Mouse (Mus musculus): ENCODE data around the gene Gm28043.
A peak's percentile ranks its signal among the peaks of the same experiment; 100 is the strongest.

Gm28043 gene

DNA sequence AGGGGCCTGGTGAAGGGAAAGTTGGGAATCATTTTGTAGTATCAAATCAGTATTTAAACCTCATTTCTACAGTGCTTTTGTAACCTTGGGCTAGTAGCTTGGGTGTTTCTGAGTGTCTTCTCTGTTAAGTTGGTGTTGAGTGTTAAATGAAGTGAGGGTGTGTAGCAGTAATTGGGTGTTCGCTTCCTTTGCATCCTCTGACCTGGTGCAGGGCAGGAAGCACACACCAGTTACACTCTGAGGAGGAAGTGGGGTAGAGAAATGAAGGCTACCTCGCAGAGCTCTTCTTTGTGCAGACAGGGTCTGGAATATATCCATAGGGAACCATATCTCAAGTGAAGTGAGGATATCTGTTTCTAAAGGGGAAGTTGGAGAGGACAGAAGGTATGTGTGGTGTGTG lies 66.2 kb downstream of the Gm28043 start:
- DNase-seq (ENCODE audit: low spot score) = no peak

DNA sequence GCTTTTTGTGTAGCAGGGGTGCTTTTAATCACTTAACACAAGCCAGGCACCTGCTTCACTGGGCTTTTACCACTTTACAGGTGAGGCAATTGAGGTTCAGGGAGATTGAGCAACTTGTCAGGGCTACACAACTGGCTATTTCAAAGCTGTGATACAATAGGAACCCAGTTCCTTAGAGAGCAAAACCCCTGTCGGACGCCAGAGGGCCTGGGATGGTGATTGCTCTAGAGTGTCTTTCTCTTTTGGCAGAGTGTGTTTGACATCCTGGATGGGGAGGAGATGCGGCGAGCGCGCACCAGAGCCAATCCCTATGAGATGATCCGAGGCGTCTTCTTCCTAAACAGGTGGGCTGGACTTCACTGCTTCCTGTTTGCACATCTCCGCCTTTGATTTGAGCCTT lies 67.0 kb downstream of the Gm28043 start:
- no peak for DNase-seq (ENCODE audit: low spot score)

DNA sequence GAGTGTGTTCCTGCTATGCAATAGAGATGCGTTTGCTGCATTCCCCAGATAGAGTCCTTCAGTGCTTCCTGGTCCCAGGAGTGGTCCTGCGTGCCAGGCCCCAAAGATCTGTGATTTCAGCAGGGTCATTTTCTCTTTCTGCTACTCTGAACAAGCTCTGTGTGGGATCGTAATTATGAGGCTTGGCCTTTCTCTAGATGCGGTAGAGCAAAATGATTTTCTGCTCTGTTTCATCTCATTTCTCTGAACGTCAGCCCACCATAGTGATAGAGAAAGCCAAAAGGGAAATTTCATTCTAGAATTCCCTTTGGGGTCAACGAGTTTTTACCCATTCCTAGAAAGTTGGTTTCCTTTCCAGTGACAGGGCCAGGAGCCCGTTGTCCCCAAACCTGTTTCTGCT lies 67.6 kb downstream of the Gm28043 start:
- DNase-seq (ENCODE audit: low spot score) = no peak

DNA sequence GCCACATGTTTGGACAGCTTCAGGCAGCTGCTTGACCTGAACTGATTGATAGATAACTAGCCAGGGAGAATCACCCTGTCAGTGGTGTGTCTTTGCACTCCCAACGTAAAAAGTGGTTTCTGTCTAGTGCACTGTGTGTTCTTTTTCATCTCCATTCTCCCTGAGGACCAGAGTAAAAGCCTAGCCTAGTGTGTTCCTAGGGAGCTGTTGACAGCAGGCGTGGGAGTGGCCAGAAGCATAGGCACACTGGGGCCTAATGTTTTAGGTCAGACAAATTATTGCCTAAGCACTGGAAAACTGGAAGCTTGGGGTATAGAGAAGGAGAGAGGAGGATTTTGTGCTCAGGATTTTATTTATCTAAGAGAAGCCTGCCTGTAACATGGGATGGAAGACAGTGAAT lies 68.5 kb downstream of the Gm28043 start:
- no peak for DNase-seq (ENCODE audit: low spot score)

DNA sequence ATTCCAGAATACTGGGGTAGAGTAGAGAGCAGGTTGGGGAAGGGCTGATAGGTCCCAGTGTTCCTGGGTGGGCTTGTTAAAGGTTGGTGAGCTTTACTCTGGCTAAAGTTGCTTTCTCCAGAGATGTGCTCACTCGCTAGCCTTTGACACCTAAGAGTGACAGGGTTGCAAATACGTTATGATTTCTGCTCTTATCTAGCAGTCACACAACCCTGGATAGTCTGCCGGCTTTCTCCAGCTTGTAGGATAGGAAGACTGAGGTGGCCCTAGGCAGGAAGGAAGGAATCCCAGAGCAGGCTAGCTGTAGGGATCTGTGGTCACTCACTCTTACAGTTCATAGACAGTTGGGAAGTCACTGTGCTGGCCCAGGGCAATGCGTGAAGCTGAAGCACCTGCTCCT lies 69.6 kb downstream of the Gm28043 start:
- DNase-seq (ENCODE audit: low spot score) = no peak

DNA sequence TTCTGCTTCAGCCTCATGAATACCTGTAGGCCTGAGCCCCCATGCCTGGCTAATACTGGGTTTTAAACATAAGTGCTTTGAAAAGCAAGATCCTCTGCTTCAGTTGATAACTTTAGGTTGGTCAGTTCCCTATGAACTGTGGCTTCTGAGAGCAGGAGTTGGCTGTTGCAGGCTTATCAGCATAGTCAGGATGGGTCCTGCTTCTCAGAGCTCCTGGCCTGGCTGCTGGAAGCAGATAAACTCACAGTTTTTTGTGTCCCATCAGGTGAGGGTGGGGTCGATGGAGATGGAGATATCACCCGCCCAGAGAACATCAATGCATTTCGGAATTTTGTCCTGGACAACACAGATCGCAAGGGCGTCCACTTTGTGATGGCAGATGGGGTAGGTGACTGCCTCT lies 72.1 kb downstream of the Gm28043 start:
- DNase-seq (ENCODE audit: low spot score) = no peak

DNA sequence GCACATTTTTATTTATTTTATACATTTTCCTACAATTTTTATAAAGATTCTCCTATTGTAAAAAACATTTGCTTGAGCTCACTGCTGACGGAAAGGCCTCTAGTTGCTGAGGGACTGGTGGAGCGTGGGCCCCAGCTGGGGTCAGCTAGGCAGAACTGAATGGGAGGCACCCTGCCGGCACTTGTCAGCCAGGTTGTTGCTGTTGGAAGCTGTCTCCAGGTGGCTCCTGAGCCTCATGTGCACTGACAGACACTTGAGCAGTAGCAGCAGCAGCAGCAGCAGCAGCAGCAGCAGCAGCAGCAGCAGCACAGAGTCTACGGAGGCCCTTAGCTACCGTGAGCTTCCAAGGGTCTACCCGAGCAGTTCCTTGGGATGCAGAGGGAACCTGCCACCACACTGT lies 72.7 kb downstream of the Gm28043 start:
- no peak for DNase-seq (ENCODE audit: low spot score)

DNA sequence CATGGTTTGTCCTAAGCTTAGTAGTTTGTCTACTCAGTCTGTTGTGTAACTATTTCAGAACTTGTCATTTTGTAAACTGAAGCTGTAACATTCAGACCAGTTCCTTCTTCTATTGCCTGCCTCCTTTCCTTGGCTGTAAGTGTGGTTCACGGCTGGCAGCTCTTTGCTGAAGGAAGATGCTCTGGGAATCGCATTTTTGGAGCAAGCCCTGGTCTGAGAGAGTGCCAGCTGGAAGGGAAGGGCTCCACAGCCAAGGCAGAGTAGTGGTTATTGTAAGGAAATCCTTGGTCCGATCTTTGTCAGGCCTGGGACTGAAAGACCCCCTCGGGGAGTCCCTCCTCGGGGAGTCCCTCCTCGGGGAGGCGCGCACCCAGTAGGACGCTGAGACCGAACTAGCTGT lies 73.9 kb downstream of the Gm28043 start:
- DNase-seq (ENCODE audit: low spot score) = no peak

DNA sequence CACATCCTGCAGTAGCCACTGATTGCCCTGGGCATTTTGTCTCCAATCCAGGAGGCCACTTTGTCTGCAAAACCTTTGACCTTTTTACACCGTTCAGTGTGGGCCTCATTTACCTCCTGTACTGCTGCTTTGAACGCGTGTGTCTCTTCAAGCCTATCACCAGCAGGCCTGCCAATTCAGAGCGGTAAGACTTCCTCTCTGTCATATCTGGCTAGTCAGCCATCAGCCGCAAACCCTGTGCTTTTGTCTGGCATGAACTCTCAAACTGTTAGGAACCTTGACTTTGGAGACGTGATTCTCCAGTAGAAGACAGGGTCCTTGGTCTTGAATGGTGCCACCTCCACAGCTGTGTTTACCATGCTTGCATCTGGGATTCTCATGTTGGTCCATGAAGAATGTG lies 75.6 kb downstream of the Gm28043 start:
- DNase-seq (ENCODE audit: low spot score) = no peak

DNA sequence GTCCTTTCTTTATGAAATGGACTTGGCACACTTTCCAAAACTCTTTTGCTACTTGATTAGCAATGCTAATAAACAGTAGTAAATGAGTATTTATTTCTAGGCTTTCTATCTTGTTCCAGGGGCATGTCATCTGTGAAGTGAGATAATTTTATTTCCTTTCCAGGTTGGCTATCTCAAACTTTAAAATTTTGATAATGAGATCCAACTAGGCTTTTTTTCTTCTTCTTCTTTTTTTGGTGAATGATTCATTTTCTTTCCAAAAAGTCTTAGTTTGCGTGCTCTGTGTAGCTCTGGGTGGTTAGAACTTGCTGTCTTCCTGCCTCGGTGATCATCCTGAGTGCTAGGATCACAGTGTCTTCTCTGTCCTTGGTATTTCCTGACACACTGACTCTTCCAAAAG lies 78.2 kb downstream of the Gm28043 start:
- DNase-seq (ENCODE audit: low spot score) = no peak

DNA sequence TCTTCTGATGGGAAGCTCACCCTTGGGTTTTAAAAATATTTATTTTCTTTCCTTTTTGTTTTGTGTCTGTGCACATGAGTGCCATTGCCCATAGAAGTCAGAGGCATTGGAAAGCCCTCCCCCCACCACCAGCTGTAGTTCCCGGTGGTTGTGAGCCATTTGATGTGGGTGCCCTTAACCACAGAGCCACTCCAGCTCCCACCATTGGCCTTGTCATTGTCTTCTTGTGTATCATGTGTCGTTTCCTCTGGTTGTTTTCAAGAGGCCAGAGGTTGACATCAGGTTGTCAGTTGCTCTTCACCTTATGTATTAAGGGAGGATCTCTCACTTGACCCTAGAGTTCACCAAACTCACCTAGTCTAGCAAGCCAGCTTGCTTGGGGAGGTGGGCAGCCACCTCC lies 78.9 kb downstream of the Gm28043 start:
- DNase-seq (ENCODE audit: low spot score) = no peak

DNA sequence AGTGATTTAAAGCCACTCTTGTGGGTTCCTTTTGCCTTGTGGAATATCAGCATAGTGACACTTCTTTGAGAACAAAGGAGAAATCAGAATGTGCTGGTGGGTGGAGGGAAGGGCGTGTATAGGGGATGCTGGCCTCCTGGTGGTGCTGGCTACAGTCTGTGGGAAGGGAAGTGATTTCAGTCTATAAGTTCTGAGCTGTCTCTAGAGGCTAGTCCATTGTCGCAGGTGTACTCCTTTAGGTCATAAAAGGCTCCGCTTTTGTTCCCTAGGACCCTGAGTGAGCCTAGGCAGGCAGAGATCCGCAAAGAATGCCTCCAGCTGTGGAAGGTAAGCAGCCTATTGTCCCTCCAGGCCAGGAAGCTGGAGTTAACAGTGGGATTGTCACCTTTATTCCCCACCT lies 79.8 kb downstream of the Gm28043 start:
- DNase-seq (ENCODE audit: low spot score) = no peak

DNA sequence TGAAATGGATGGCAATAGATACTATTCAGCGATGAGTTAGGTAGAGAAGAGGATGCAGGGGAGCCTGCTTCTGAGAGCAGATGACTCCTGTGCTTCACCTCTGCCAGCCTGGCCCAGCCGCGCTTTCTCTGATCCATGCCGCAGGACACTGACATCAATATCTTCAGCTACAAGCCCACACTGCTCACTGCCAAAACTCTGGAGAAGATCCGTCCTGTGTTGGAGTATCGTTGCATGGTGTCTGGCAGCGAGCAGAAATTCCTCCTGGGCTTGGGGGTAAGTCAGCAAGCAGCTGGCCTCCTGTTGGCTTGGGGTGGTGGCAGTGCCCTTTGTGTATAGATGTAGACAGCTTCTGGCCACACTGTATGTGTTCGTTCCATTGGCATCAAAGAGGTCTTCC lies 82.3 kb downstream of the Gm28043 start:
- no peak for DNase-seq (ENCODE audit: low spot score)

DNA sequence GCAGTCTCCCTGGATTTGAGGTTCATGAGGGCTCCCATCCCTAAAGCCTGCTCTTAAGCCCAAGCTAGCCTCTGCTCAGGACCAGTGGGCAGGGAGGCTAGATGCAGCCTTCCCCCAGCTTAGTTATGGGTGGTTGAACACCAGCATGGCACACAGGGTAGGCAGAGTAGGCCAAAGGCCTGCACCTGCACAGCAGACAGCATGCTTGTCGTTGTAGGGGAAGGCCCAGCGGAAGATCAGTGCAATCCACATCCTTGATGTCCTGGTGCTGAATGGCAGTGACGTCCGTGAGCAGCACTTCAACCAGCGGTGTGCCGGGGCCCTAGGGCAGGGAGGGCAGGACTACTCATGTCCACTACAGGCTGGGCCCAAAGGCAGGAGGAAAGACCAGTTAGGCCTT lies 83.7 kb downstream of the Gm28043 start:
- DNase-seq (ENCODE audit: low spot score) = no peak

DNA sequence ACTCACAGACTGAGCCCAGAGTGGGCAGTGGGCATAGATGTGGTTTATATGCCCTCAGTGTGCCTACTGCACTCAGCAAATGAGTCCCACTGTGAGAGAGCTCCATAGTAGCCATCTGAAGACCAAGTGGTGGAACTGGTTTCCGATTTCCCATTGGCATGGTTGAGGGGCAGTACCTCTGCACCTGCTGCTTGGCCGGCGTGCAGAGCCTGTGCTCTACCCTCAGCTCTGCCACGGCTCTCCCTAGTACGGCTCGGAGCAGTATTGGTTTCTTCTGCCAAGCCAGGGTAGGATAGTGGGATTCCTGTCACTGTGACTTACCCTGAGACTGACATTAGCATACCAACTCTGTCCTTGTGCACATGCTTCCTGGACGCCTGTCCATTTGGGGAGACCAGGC lies 85.9 kb downstream of the Gm28043 start:
- DNase-seq (ENCODE audit: low spot score) = no peak

DNA sequence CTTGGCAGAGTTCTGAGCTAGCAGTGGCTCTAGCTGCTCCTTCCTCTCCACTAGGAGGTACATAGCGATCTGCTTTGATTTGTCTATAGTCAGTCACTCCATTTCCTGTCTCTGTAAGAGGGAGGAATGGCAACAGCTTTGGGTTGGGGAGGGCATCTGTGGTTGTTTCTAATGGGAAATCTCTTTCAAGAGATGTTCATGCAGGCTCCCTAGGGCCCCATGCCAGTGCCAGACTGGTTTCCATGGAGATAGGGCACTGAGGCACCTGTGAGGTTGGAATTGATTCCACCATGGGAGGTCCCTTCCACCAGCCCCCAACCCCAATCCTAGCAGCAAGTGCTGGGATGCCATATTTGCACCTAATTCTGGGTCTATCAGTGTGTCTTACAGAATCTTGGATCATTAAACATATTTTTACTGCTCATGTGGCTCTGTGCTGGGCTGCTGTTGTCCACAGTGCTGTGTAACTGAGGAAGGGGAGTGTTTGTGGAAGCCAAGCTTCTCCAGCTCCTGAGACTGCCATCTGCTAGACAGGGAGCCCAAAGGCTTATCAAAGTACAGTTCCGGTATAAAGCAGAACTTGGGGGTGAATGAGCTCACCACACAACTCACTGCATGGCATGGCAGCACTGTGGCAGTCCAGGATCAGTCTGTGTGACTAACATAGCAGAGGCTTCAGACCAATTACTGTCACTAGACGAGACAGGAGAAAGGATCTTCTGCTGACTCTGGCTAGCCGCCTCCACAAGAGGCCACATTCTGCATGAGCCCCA lies 88.4 kb downstream of the Gm28043 start:
- DNase-seq (ENCODE audit: low spot score) = peak; percentile 52

DNA sequence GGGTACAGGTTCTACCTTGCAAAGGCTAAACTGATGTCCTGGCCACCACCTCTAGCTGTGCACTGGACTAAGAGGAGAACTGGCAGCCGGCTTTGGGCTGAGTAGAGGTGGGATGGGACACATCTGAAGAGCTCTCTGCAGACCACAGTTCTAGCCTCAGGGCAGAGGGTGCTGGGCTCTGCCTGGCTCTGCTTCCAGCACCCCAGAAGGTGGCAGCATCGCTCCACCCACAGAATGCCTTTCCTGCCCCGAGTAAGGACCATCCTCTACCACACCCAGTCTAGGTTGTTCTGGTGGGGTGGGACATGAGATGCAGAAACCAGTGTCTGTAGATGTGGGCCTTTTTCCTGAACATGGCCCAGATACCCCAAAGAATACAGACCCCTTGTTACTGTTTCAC lies 90.1 kb downstream of the Gm28043 start:
- no peak for DNase-seq (ENCODE audit: low spot score)

DNA sequence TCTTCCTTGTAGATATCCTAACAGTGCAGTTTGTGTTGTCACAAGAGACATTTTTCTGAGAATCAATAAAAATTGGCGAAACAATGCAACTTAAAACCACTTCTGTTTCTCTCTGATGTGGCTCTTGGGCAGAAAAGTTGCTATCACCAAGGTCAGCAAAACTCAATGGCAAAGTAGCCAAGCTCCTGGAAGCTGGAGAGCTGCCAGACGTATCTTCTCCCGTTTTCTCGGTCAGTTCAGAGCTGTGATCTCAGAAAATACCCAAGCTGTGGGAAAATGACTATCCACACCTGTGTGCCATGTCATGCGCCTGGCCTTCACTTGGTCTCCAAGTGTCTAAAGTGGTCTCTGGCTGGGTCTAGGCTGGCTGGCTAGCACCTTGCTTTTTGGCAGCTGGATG lies 91.2 kb downstream of the Gm28043 start:
- no peak for DNase-seq (ENCODE audit: low spot score)

DNA sequence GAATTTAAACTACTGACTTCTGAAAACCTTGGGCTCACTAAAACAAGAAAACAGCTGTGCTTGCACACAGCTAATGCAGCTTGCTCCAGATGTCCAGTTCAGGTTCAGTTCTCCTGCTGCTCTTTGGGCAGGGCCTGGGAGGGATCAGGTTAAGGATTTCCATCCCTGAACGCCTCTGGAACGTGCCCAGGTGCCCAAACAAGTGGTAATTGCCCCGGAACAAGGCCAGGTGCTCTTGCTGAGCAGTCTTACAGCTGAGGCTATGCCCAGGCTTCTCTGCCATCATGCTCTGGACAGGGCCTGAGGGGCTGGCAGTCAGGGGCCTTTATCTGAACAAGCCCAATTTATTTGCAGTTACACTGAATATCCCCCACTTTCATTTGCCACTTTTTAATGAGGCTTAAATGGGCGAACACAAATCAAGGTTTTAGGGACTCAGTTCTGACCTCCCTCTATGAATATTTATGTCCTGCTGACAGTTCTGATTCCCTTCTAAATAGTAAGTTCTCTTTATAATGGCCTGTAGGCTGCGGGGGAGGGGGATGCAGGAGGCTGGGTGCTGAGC lies 92.4 kb downstream of the Gm28043 start:
- no peak for DNase-seq (ENCODE audit: low spot score)

DNA sequence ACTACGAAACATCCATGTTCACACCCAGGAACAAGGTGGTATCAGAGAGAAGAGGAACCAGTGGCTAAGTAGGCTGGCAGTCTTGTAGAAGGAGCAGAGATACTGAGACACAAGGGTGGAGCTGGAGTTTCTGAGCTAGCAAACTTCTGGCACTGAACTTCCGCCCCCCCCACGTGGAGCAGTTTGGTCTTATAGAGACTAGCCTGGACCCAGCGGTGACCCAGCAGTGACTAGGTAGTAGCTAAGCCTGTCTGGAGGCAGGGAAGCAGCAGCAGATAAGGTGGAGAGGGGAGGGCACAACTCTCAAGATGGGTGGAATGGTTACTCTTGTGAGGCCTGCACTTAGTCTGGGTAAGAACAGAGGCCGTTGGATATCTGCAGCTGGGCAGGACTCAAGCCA lies 94.1 kb downstream of the Gm28043 start:
- DNase-seq (ENCODE audit: low spot score) = no peak

DNA sequence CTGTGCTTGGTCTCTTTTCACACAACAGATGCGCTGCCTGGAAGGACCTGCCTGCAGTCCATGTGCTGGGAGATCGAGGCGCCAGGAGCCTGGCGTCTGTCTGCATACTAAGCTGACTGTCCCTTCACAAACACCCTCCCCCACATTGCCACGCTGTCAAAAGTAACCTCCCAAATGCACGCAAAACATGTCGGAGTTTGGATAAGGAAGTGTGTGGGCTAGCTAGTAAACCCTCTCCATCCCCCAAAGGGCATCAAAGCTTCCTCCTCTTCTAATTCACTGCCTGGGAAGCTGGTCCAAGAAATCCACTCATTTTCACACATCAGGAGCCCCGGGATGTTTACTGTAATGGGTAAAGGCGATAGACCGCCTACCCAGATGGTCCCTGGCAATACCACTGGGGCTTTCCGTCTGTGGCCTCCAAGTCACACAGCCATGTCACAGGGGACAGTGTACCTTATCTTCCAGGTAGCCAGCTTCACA lies 95.9 kb downstream of the Gm28043 start:
- DNase-seq (ENCODE audit: low spot score) = no peak

DNA sequence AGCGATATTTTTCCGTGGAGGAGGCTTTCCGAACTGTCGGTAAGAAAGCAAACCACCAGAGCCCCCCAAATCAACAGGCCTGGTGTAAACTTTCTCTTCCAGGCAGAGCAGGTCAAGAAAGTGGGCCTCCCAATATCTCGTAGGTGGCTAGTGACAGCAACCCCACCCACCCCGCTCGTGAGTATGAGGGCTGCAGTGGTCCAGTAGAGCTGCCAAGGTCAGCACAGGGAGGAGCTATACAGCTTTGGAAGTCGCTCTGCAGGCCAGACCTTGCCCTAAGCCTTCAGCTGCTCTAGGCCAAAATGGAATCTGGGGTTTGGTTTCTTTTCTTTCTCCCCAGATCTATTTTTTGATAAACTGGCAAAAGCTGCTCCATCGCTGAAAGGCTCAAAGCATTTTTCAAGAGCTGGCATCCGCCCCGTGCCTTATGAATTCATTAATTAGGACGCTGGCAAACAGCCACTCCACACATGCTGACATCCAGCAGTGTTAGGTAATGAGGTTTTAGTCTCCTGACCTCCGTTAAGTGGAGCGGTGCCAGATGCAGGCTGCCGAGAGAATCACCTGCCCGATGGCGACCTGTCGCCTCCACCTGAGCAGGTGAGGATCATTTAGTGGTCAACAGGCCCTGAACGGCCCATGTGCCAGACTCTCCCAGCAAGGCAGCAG lies 96.5 kb downstream of the Gm28043 start:
- no peak for DNase-seq (ENCODE audit: low spot score)

DNA sequence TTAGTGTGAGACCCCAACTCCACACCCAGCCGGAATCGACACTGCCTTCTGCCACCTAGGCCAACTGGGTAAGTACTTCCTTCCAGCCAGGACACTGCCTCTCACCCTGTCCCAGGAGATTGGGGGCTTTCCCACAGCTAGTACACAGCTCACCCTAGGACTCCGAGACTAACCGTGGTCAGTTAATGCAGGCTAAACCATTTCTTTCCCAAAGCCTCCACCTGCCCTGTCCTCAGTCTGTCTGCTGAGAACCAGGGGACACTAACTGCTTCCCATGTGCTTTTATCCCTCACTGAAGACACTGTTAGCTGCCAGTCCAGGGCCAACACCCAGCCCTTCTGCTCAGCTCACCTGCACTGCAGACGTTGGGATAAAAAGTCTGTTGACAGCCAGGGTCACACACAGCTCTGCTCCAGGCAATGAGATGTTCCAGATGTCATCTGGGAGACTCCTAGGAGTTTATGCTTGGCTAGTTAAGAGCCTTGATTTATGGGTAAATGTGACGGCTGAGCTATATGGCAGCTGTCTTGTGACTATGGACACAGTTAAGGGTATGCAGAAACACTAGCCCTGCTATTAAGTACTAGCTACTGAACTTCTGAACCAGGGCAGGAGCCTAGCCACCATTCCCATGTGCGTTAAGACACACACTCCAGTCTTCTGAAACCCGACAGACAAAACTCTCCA lies 97.2 kb downstream of the Gm28043 start:
- DNase-seq (ENCODE audit: low spot score) = no peak

All from layer of hippocampus, adult 9-10 months (tissue).